Mouse (Mus musculus): Measurements from ENCODE around the gene Crat. TPM values are rescaled to one million over a fixed set of nuclear protein-coding genes. Genes with fewer than 3 reads are reported as not detected.

Crat gene
- polyA plus RNA-seq, 1 experiment from 2014 or later = 22.5 TPM

GRCm38 (mm10) chr2:30415936-30416648, 479 bp upstream of the Crat start, which contains the start of gene Ptpa:
Ptpa (plus strand) TSS chr2:30416039.
- H3K36me3 ChIP-seq = no peaks in the 10 kb centered on the region
- peak within 1 kb of the TSS; percentile 98 for H3K27ac ChIP-seq
- under 1% methylated on average over 67 of the region's 67 CpGs for WGBS
- H3K27me3 ChIP-seq = no peaks in the 10 kb centered on the region
- peaks cover 44% of the 10 kb centered on the region for H3K4me1 ChIP-seq
- H3K9ac ChIP-seq = peak within 1 kb of the TSS; percentile 95
- H3K4me3 ChIP-seq = peak within 1 kb of the TSS; percentile 90
- ATAC-seq (ENCODE audit: insufficient number of reproducible peaks, insufficient read depth, low FRiP score, low TSS enrichment, low read depth) = peak; percentile 89
- H3K4me2 ChIP-seq = peak within 1 kb of the TSS; percentile 68
- H3K9me3 ChIP-seq = no peaks in the 10 kb centered on the region

- Histone ChIP-seq H3K4me2 (peak overlapping the region; percentile 68), H3K4me1 (peaks cover 42% of the 10 kb centered on the region), H3K27ac (no peak overlapping the region), H3K27me3 (no peaks in the 10 kb centered on the region), H3K4me3 (peak overlapping the region; percentile 90), H3K9ac (peak overlapping the region; percentile 95), H3K9me3 (no peaks in the 10 kb centered on the region), H3K36me3 (peaks cover 5% of the 10 kb centered on the region; the same call in 1 of the 2 replicates)
- WGBS = 52% methylated on average over 5 of the region's 5 CpGs
- ATAC-seq (ENCODE audit: insufficient number of reproducible peaks, insufficient read depth, low FRiP score, low TSS enrichment, low read depth) = no peak
Observed at GRCm38 (mm10) chr2:30414681-30415080, 932 bp downstream of the Crat start.

- peak overlapping the region; percentile 90; the same call in 1 of the 2 replicates for H3K4me3 ChIP-seq
- H3K27ac ChIP-seq = no peak overlapping the region
- no peaks in the 10 kb centered on the region for H3K27me3 ChIP-seq
- WGBS = 76% methylated on average over 4 of the region's 4 CpGs
- H3K36me3 ChIP-seq = peaks cover 9% of the 10 kb centered on the region; the same call in 1 of the 2 replicates
- H3K9me3 ChIP-seq = no peaks in the 10 kb centered on the region
- no peak for ATAC-seq (ENCODE audit: insufficient number of reproducible peaks, insufficient read depth, low FRiP score, low TSS enrichment, low read depth)
- no peak overlapping the region; the same call in 1 of the 2 replicates for H3K4me2 ChIP-seq
- H3K4me1 ChIP-seq = peaks cover 37% of the 10 kb centered on the region
- H3K9ac ChIP-seq = 0 out of 2 replicates have a peak overlapping the region, but pooled peaks have one; percentile 11
Observed at GRCm38 (mm10) chr2:30414101-30414500, 1.5 kb downstream of the Crat start.

GRCm38 (mm10) chr2:30413038-30413973, 2.3 kb downstream of the Crat start:
- Histone ChIP-seq H3K27ac (no peak overlapping the region), H3K4me3 (no peak overlapping the region), H3K9ac (peak overlapping the region; percentile 44; the same call in 1 of the 2 replicates), H3K4me1 (peaks cover 29% of the 10 kb centered on the region), H3K36me3 (peaks cover 17% of the 10 kb centered on the region), H3K9me3 (no peaks in the 10 kb centered on the region), H3K27me3 (no peaks in the 10 kb centered on the region), H3K4me2 (no peak overlapping the region; the same call in 1 of the 2 replicates)
- WGBS = 78% methylated on average over 16 of the region's 16 CpGs
- no peak for ATAC-seq (ENCODE audit: insufficient number of reproducible peaks, insufficient read depth, low FRiP score, low TSS enrichment, low read depth)

GRCm38 (mm10) chr2:30409454-30410176, 6.0 kb downstream of the Crat start:
- peaks cover 54% of the 10 kb centered on the region for H3K36me3 ChIP-seq
- no peak overlapping the region for H3K27ac ChIP-seq
- no peaks in the 10 kb centered on the region for H3K27me3 ChIP-seq
- no peak overlapping the region for H3K9ac ChIP-seq
- H3K4me3 ChIP-seq = no peak overlapping the region
- H3K9me3 ChIP-seq = no peaks in the 10 kb centered on the region
- H3K4me2 ChIP-seq = no peak overlapping the region
- H3K4me1 ChIP-seq = peaks cover 12% of the 10 kb centered on the region
- no peak for ATAC-seq (ENCODE audit: insufficient number of reproducible peaks, insufficient read depth, low FRiP score, low TSS enrichment, low read depth)
- 90% methylated on average over 4 of the region's 5 CpGs for WGBS

- Histone ChIP-seq H3K9me3 (no peaks in the 10 kb centered on the region), H3K9ac (no peak overlapping the region), H3K36me3 (peaks cover 61% of the 10 kb centered on the region), H3K27ac (no peak overlapping the region), H3K4me1 (peaks cover 1% of the 10 kb centered on the region), H3K4me3 (no peak overlapping the region), H3K27me3 (no peaks in the 10 kb centered on the region), H3K4me2 (no peak overlapping the region)
- ATAC-seq (ENCODE audit: insufficient number of reproducible peaks, insufficient read depth, low FRiP score, low TSS enrichment, low read depth) = no peak
- 85% methylated on average over 8 of the region's 8 CpGs for WGBS
Observed at GRCm38 (mm10) chr2:30408452-30409100, 7.0 kb downstream of the Crat start.

GRCm38 (mm10) chr2:30407778-30408177, 7.8 kb downstream of the Crat start:
- Histone ChIP-seq H3K36me3 (peaks cover 69% of the 10 kb centered on the region), H3K9me3 (no peaks in the 10 kb centered on the region), H3K27ac (no peak overlapping the region), H3K27me3 (no peaks in the 10 kb centered on the region), H3K4me2 (no peak overlapping the region), H3K9ac (no peak overlapping the region), H3K4me1 (no peaks in the 10 kb centered on the region), H3K4me3 (no peak overlapping the region)
- no peak for ATAC-seq (ENCODE audit: insufficient number of reproducible peaks, insufficient read depth, low FRiP score, low TSS enrichment, low read depth)
- WGBS = 90% methylated on average over 10 of the region's 10 CpGs

GRCm38 (mm10) chr2:30407221-30407620, 8.4 kb downstream of the Crat start:
- Histone ChIP-seq H3K4me1 (no peaks in the 10 kb centered on the region), H3K4me2 (no peak overlapping the region), H3K4me3 (no peak overlapping the region), H3K36me3 (peaks cover 75% of the 10 kb centered on the region), H3K9ac (no peak overlapping the region), H3K27me3 (no peaks in the 10 kb centered on the region), H3K27ac (no peak overlapping the region), H3K9me3 (no peaks in the 10 kb centered on the region)
- no peak for ATAC-seq (ENCODE audit: insufficient number of reproducible peaks, insufficient read depth, low FRiP score, low TSS enrichment, low read depth)
- 87% methylated on average over 2 of the region's 2 CpGs for WGBS

- ATAC-seq (ENCODE audit: insufficient number of reproducible peaks, insufficient read depth, low FRiP score, low TSS enrichment, low read depth) = no peak
- H3K36me3 ChIP-seq = peaks cover 96% of the 10 kb centered on the region
- 95% methylated on average over 1 of the region's 1 CpGs for WGBS
Observed at GRCm38 (mm10) chr2:30403870-30404269, 11.7 kb downstream of the Crat start.

GRCm38 (mm10) chr2:30402843-30403242, 12.8 kb downstream of the Crat start:
- WGBS = 68% methylated on average over 2 of the region's 2 CpGs
- no peak overlapping the region for H3K27ac ChIP-seq
- no peaks in the 10 kb centered on the region for H3K4me1 ChIP-seq
- H3K4me2 ChIP-seq = no peak overlapping the region
- H3K9me3 ChIP-seq = no peaks in the 10 kb centered on the region
- no peak overlapping the region for H3K4me3 ChIP-seq
- no peak for ATAC-seq (ENCODE audit: insufficient number of reproducible peaks, insufficient read depth, low FRiP score, low TSS enrichment, low read depth)
- no peaks in the 10 kb centered on the region for H3K27me3 ChIP-seq
- no peak overlapping the region for H3K9ac ChIP-seq
- peaks cover 96% of the 10 kb centered on the region for H3K36me3 ChIP-seq

More at GRCm38 (mm10) chr2:30403870-30404269, 11.7 kb downstream of the Crat start:
- H3K9me3 ChIP-seq = no peaks in the 10 kb centered on the region
- H3K4me1 ChIP-seq = no peaks in the 10 kb centered on the region
- H3K27ac ChIP-seq = no peak overlapping the region
- no peak overlapping the region for H3K4me2 ChIP-seq
- H3K27me3 ChIP-seq = no peaks in the 10 kb centered on the region
- H3K4me3 ChIP-seq = no peak overlapping the region
- H3K9ac ChIP-seq = no peak overlapping the region
